Mouse (Mus musculus) left cerebral cortex, adult 9 months (tissue): Measurements from ENCODE around the gene Mnd1.

ENCODE experiments used
- DNase-seq, 2 experiments: peaks; one replicate each; pipeline ENCODE4 v3.0.0; 2022; ENCODE audit warnings: low spot score in 2 of 2

Mnd1 gene

GRCm38 (mm10) chr3:84048729-84049175 lies 106.8 kb downstream of the Mnd1 start:
- no peak for DNase-seq

DNA sequence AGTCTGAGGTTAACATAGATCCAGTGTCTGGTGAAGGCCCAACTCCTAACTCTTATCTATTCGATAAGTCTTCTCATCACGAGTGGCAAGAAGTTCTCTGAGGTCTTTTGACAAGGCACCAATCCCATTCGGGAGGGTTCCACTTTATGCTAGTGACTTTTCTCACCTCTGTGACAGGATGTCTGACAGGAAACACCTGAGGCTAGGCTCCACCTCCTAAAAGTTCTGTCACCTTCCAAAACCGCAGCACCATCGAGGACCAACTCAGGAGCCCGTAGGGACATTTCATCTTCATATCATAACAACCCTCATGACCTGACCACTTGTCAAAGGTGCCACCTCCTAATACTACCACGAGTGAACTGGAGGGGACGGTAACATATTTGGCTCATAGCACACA lies 109.4 kb downstream of the Mnd1 start:
- no peak for DNase-seq

DNA sequence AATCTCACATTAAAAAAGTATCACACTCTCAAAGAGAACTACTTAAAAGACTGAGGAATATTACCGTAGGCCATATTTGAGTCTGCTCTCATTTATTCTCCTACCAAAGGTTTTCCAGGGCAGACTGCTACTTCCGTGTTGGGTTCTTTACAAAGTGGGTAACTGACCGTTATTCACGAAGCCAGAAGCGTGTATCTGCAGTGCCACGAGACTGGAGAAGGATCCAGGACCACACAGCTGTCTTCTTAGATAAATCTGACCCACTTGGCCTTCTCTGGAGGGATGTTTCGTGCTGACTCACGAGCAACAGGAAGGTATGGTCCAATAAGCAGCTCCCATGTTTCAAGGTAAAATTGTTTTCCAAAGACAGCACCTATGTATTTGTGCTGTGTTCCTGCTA lies 113.8 kb downstream of the Mnd1 start:
- no peak for DNase-seq

GRCm38 (mm10) chr3:84040476-84041082 lies 115.0 kb downstream of the Mnd1 start:
- DNase-seq = peak in 1 of 2 experiments; percentile 10

DNA sequence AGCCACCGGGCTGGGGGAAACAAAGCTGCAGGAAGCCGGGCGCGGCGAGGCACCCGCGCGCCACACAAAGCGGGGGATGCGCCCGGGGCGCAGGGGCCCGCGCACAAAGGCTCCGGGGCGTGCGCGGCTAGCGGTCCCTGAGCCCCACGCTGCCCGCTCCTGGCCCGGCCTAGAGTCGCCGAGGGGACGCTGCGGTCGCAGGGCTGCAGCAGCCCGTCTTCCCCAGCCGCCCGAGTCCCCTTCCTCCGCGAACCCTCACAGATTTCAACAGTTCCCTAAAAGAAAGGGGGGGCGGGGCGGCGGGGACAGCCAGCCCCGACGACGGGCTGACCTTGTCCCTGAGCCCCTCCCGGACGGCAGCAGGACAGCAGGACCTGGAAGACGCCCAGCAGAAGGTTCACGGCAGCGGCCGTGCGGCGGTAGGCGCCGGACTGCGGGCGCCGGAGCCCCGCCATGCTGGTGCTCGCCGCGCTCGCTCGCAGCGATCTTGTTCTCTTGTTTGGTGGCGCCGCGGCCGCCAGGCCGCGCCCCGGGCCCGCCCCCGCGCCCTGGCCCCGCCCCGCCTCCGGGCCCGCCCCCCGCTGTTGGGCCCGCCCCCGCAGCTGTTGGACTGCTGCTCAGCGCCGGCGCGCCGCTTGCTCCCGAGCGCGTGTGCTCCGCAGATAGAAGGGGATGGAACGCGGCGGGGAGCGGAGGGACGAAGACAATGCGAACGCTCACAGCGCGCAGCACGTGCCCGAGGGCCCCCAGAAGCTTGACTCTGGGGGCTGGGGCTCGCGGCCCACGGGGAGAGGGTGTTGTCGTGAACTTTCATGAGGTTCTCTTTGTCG lies 115.7 kb downstream of the Mnd1 start, which contains the start of gene Tmem131l:
Tmem131l (minus strand) TSS at position 530 of the 830 bp plus-strand sequence.
- DNase-seq = peak; percentile 14 to 57

GRCm38 (mm10) chr3:84038981-84039645 lies 116.5 kb downstream of the Mnd1 start:
- peak in 1 of 2 experiments; percentile 22 for DNase-seq

DNA sequence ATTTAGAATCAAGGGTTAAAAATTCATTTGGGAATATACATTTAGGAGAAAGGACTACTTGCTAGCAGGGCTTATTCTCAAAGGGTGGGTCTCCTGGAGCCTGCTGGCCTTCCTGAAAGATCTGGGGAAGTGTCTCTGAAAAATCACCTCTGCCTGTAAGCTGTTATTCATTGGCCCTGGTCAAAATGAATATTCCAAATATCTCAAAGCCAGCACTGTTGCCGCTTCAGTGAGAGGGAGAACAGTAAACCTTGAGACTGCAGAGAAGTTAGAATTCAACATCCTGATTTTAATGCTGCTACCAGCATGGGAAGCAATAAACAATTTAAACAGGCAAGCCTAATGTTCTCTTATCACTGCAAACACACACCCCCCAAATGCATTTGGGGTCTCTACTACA lies 117.5 kb downstream of the Mnd1 start:
- no peak for DNase-seq
